Mouse (Mus musculus) liver, embryonic 14.5 days (tissue): ENCODE measurements around the gene Kcnk5.

Source experiments
- CTCF ChIP-seq: IDR thresholded peaks from 2 replicates; pipeline ENCODE4 v1.5.1; 2016; ENCODE audit warnings: antibody characterized with exemption, low read depth, control low read depth
- EP300 ChIP-seq: IDR thresholded peaks from 2 replicates; pipeline ENCODE4 v1.6.1; 2016; ENCODE audit warnings: antibody characterized with exemption, low read depth

GRCm38 (mm10) chr14:20169251-20169650 lies 12.4 kb downstream of the Kcnk5 start:
- TF ChIP-seq CTCF, result no peak
- TF ChIP-seq EP300, result no peak
